Mouse (Mus musculus) bone marrow macrophage, adult 2 months (primary cell): Measurements from ENCODE around the gene Shb.

Experiments used
- CTCF ChIP-seq: IDR thresholded peaks from 2 replicates; pipeline ENCODE4 v1.5.1; 2012; ENCODE audit warnings: low read depth, mild to moderate bottlenecking, low read length, moderate library complexity
- POLR2A ChIP-seq: IDR thresholded peaks from 2 replicates; pipeline ENCODE4 v1.6.1; 2012; ENCODE audit warnings: mild to moderate bottlenecking, low read depth, low read length, borderline replicate concordance

DNA sequence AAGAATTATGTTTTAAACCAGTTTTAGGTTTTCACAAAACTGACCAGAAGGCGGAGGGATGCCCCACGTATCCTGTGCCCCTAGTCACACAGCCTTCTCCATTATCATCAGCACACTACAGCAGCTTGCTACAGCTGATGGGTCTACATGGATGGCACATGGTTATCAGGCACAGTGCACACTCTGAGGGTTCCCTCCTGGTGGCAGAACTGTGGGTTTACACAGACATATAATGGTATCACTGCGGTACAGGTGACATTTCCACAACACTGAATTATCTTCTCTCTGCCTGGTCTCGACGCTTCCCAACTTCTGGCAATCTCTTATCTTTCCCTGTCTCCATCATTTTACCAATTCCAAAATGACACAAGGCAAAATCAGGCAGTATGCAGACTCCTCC, 69.6 kb downstream of the Shb start:
- TF ChIP-seq POLR2A (no peak), CTCF (no peak)
